Mouse (Mus musculus) hindbrain, embryonic 11.5 days (tissue): ENCODE data around the gene Micu1. TPM values are rescaled to one million over a fixed set of nuclear protein-coding genes. Genes with fewer than 3 reads are reported as not detected.

Source experiments
- ATAC-seq: fragments of 200-750 bp; cut with Nextera tagmentation; 2 replicates; pipeline ENCODE4 v1.8.0; 2017; ENCODE audit warnings: mild to moderate bottlenecking, moderate TSS enrichment, moderate library complexity; ENCODE audit not compliant: low FRiP score
- DNase-seq: peaks from one replicate; pipeline ENCODE4 v3.0.0-alpha.2; 2015; ENCODE audit warnings: low spot score
- H3K27ac ChIP-seq: fragments of 300-500 bp; sonication (generic); 2 replicates; pipeline ENCODE4 v1.5.1; 2014; ENCODE audit warnings: mild to moderate bottlenecking, low read depth, low read length
- H3K27me3 ChIP-seq: fragments of 300-500 bp; sonication (generic); 2 replicates; pipeline ENCODE4 v1.6.1; 2014; ENCODE audit warnings: mild to moderate bottlenecking, low read length, moderate library complexity, mixed read lengths; ENCODE audit not compliant: control insufficient read depth, insufficient read depth
- H3K36me3 ChIP-seq: fragments of 300-500 bp; sonication (generic); 2 replicates; pipeline ENCODE4 v1.6.1; 2014; ENCODE audit warnings: mild to moderate bottlenecking, low read length, moderate library complexity, mixed read lengths; ENCODE audit not compliant: control insufficient read depth, insufficient read depth
- H3K4me1 ChIP-seq: fragments of 300-500 bp; sonication (generic); replicated peaks from 2 replicates; pipeline ENCODE4 v1.6.1; 2014; ENCODE audit warnings: low read length, mixed read lengths; ENCODE audit not compliant: control insufficient read depth, insufficient read depth
- H3K4me2 ChIP-seq: fragments of 300-500 bp; sonication (generic); replicated peaks from 2 replicates; pipeline ENCODE4 v1.6.1; 2014; ENCODE audit warnings: mild to moderate bottlenecking, low read depth, low read length
- H3K4me3 ChIP-seq: fragments of 300-500 bp; sonication (generic); 2 replicates; pipeline ENCODE4 v1.5.1; 2014; ENCODE audit warnings: low read depth, low read length
- H3K9ac ChIP-seq: fragments of 300-500 bp; sonication (generic); 2 replicates; pipeline ENCODE4 v1.6.1; 2014; ENCODE audit warnings: low read depth, low read length
- H3K9me3 ChIP-seq: fragments of 300-500 bp; sonication (generic); 2 replicates; pipeline ENCODE4 v1.6.1; 2016; ENCODE audit warnings: low read length; ENCODE audit not compliant: control insufficient read depth
- WGBS: fragments of 180-500 bp; shearing (Covaris S2); extraction: QIAGEN DNeasy Blood & Tissue Kit; methylation state at CpG from one replicate; pipeline ENCODE4 v1.1.7; 2014; 5-methylcytosine and 5-hydroxymethylcytosine counted together
- polyA plus RNA-seq: library from polyadenylated mRNA; unstranded; fragments of >200 nt; fragmentation: Nextera tagmentation; extraction: Ambion mirVana; gene quantifications from 2 replicates; pipeline ENCODE4 v1.2.1, GENCODE M21; 2014

The Micu1 gene
- polyA plus RNA-seq, 1 experiment from 2014 or later: 69.0 TPM

DNA sequence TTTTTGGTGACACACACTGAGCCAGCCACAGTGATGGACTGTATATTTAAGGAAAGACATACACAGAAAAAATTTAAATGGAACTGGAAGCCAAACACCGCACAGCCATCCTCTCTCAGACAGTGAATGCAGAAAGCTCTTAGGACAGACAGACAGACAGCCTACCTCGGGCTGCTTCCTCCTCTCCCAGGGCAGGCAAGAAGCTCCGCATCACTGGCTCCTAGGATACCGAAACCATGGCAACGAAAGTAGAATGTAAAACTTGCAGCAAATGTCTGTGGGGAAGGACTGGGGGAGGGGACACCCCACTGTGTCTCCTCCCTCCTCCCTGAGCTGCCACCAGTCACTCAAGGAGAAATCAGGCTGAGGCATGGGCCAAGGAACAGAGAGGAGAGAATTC, 195.2 kb downstream of the Micu1 start:
- H3K27me3 ChIP-seq: peaks cover 2% of the 10 kb centered on the region; the same call in 1 of the 2 replicates
- ATAC-seq: no peak; the same call in 1 of the 2 replicates
- H3K36me3 ChIP-seq: no peaks in the 10 kb centered on the region
- peak overlapping the region; percentile 73 for H3K27ac ChIP-seq
- 0 out of 2 replicates have a peak overlapping the region, but pooled peaks have one; percentile 18 for H3K4me2 ChIP-seq
- H3K4me1 ChIP-seq: peaks cover 40% of the 10 kb centered on the region
- peak overlapping the region; percentile 35 for H3K9ac ChIP-seq
- no peaks in the 10 kb centered on the region for H3K9me3 ChIP-seq
- WGBS: 16% methylated on average over 5 of the region's 5 CpGs
- H3K4me3 ChIP-seq: no peak overlapping the region
- peak; percentile 89 for DNase-seq

DNA sequence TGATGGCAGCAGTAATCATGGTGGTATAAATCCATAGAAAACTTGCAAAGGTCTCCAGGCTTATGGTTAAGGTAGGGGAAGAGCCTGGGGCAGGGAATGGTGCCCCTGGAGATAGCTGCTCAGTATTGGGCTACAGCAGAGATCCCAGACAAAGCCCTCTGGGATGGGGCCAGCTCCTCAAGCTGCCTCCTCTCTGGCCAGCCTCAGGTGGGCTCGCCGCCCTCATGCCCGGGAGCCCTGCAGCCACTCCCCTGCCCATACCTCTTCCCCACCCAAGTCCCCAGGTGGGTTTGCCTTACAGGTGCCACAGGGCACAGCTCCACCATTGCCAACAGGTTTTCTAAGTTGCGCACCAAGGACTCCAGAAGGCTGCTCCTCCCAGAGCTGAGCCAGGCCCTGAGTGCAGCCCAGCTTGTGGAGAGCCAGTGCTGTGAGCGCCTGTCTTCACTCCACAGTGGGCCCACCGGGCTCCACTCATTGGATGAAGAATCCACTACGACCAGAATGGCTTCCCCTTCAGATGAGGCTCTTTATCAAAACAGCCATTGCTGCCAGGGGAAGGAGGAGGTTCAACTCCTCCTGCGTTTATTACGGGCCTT, 196.0 kb downstream of the Micu1 start:
- peak; percentile 40 for DNase-seq
- Histone ChIP-seq H3K4me1 (peaks cover 40% of the 10 kb centered on the region), H3K27me3 (peaks cover 2% of the 10 kb centered on the region; the same call in 1 of the 2 replicates), H3K4me2 (0 out of 2 replicates have a peak overlapping the region, but pooled peaks have one; percentile 5), H3K36me3 (no peaks in the 10 kb centered on the region), H3K27ac (peak overlapping the region; percentile 99), H3K4me3 (no peak overlapping the region), H3K9ac (peak overlapping the region; percentile 54), H3K9me3 (no peaks in the 10 kb centered on the region)
- 57% methylated on average over 9 of the region's 9 CpGs for WGBS
- ATAC-seq: no peak

GRCm38 (mm10) chr10:59898935-59899334, 196.7 kb downstream of the Micu1 start:
- no peaks in the 10 kb centered on the region for H3K36me3 ChIP-seq
- peaks cover 2% of the 10 kb centered on the region; the same call in 1 of the 2 replicates for H3K27me3 ChIP-seq
- no peak for DNase-seq
- peak overlapping the region; percentile 54 for H3K9ac ChIP-seq
- ATAC-seq: no peak
- H3K4me1 ChIP-seq: peaks cover 40% of the 10 kb centered on the region
- WGBS: 36% methylated on average over 2 of the region's 2 CpGs
- peak overlapping the region; percentile 99 for H3K27ac ChIP-seq
- H3K4me3 ChIP-seq: no peak overlapping the region
- no peaks in the 10 kb centered on the region for H3K9me3 ChIP-seq
- H3K4me2 ChIP-seq: peak overlapping the region; percentile 39; the same call in 1 of the 2 replicates

GRCm38 (mm10) chr10:59899341-59900173, 197.3 kb downstream of the Micu1 start:
- Histone ChIP-seq H3K4me1 (peaks cover 40% of the 10 kb centered on the region), H3K27me3 (peaks cover 2% of the 10 kb centered on the region; the same call in 1 of the 2 replicates), H3K36me3 (no peaks in the 10 kb centered on the region), H3K4me2 (peak overlapping the region; percentile 39), H3K9me3 (no peaks in the 10 kb centered on the region), H3K4me3 (no peak overlapping the region), H3K27ac (peak overlapping the region; percentile 99), H3K9ac (peak overlapping the region; percentile 54)
- WGBS: 7% methylated on average over 21 of the region's 21 CpGs
- ATAC-seq (peak; percentile 92), DNase-seq (peak; percentile 85)

DNA sequence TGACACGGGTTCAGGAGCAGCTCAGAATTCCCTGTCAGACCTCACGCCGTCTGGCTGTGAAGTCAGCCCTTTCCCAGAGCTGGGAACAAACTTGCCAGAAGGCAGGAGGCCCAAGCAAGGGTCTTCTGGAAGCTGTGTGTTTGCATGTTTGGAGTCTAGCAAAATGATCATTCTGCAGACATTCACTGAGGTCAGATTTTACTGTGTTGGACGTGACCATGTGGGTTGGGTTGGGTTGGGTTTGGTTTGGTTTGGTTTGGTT, 197.8 kb downstream of the Micu1 start:
- H3K4me1 ChIP-seq: peaks cover 40% of the 10 kb centered on the region
- WGBS: 49% methylated on average over 4 of the region's 4 CpGs
- H3K27ac ChIP-seq: peak overlapping the region; percentile 99
- no peak for DNase-seq
- peaks cover 2% of the 10 kb centered on the region; the same call in 1 of the 2 replicates for H3K27me3 ChIP-seq
- H3K9me3 ChIP-seq: no peaks in the 10 kb centered on the region
- peak overlapping the region; percentile 54; the same call in 1 of the 2 replicates for H3K9ac ChIP-seq
- peak overlapping the region; percentile 39 for H3K4me2 ChIP-seq
- H3K4me3 ChIP-seq: no peak overlapping the region
- no peak for ATAC-seq
- H3K36me3 ChIP-seq: no peaks in the 10 kb centered on the region

- no peak for ATAC-seq
- H3K4me3 ChIP-seq: no peak overlapping the region
- H3K4me1 ChIP-seq: peaks cover 40% of the 10 kb centered on the region
Measured at GRCm38 (mm10) chr10:59900939-59901338, 198.7 kb downstream of the Micu1 start.

DNA sequence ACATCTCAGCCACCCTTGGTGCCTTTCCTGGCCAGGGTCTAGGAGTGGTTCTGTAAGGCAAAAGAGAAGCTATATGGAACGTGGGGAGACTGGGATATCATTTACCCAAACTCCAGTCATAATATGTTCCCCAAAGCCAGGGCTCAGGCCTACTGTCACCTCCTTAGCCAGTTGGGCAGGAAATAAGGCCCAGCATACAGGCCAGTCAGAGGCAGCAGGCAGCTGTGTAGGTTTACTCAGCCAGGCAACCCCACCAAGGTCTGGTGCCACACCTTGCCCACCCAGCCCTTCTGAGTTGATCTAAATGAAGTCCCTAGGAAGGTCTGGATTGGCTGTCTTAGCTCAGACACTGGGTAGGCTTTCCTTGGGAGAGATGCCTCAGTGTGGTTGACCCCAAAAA, 199.2 kb downstream of the Micu1 start:
- peak overlapping the region; percentile 99; the same call in 1 of the 2 replicates for H3K27ac ChIP-seq
- ATAC-seq (no peak), DNase-seq (no peak)
- no peaks in the 10 kb centered on the region for H3K36me3 ChIP-seq
- peaks cover 39% of the 10 kb centered on the region for H3K4me1 ChIP-seq
- H3K9ac ChIP-seq: 0 out of 2 replicates have a peak overlapping the region, but pooled peaks have one; percentile 7
- H3K9me3 ChIP-seq: no peaks in the 10 kb centered on the region
- H3K27me3 ChIP-seq: peaks cover 2% of the 10 kb centered on the region; the same call in 1 of the 2 replicates
- H3K4me2 ChIP-seq: no peak overlapping the region
- WGBS: 92% methylated on average over 1 of the region's 1 CpGs
- H3K4me3 ChIP-seq: no peak overlapping the region

More at GRCm38 (mm10) chr10:59900939-59901338, 198.7 kb downstream of the Micu1 start:
- 46% methylated on average over 4 of the region's 4 CpGs for WGBS
- Histone ChIP-seq H3K4me2 (no peak overlapping the region), H3K9me3 (no peaks in the 10 kb centered on the region), H3K9ac (0 out of 2 replicates have a peak overlapping the region, but pooled peaks have one; percentile 2), H3K27me3 (peaks cover 2% of the 10 kb centered on the region; the same call in 1 of the 2 replicates), H3K27ac (peak overlapping the region; percentile 99), H3K36me3 (no peaks in the 10 kb centered on the region)
- DNase-seq: peak; percentile 25

DNA sequence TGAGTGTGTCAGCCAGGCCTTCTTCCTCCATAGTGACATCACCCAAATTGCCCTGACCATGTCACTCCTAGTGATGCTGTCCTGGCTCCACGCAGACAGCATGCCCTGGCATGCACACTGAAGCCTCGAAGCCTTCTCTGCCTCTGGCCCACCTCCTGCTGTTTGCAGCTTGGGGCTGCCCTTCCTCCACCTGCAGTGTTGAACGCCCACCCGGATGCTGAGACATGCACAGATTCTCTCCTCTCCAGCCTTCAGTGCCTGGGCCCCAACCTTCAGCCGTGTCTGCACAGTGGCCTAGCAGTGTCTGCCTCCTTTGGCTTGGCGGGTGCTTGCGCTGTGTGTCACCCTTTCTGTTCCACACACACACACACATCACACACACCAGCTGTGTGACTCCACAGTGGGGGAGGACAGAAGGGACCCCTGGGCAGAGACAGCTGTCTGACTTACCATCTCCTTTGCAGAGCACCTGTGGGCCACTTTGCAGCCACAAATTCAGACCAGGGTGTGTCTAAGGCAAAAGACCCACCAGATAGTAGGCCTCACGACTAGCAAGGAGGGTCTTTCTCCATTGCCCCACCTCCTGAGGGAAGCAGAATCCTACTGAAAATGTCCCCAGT, 199.8 kb downstream of the Micu1 start:
- Histone ChIP-seq H3K27me3 (peaks cover 2% of the 10 kb centered on the region; the same call in 1 of the 2 replicates), H3K4me1 (peaks cover 34% of the 10 kb centered on the region), H3K4me3 (no peak overlapping the region), H3K4me2 (no peak overlapping the region), H3K9me3 (no peaks in the 10 kb centered on the region), H3K9ac (0 out of 2 replicates have a peak overlapping the region, but pooled peaks have one; percentile 7), H3K36me3 (no peaks in the 10 kb centered on the region), H3K27ac (peak overlapping the region; percentile 99)
- ATAC-seq (no peak), DNase-seq (no peak)
- 72% methylated on average over 8 of the region's 8 CpGs for WGBS
